In genomic region chr9:53594764-53595163, GRCm38 (mm10) we compare ENCODE assay signal across 9 mouse cellular contexts. TPM values are rescaled to one million over a fixed set of nuclear protein-coding genes. Genes with fewer than 3 reads are reported as not detected.
DNase-seq lines count a peak whose midpoint lies in the region; ATAC-seq and TF ChIP-seq lines count a peak whose summit lies in the region.
"Had no signal": no experiment of that assay in that cellular context is flagged by ENCODE, and none has a peak within 500 bp of the region (broad histone marks: within the 10 kb centered on the region; RNA-seq: fewer than 3 reads in every experiment).

No protein-coding gene starts in this region.

- intact Hi-C loops in heart, postnatal 14 days (cut with DNase I): loop anchor here (2.0 kb wide), 1 partner anchor 72 kb away; no protein-coding TSS in a partner anchor

- DNase-seq in kidney, adult 18-20 months: peak; percentile 82
- DNase-seq in Patski (ENCODE audit: low read depth, low spot score): peak; percentile 20
- peak; percentile 47 to 76 for DNase-seq in cerebellum, postnatal 4 days (ENCODE audit: low spot score in 2 of 2)
- DNase-seq in heart, postnatal 14 days: peak; percentile 64 to 81
- DNase-seq in liver, adult 2 months (ENCODE audit: extremely low read depth, low read depth, low spot score): peak; percentile 70
- peak; percentile 59 for DNase-seq in ovary, postnatal 36 days (ENCODE audit: low spot score)
- DNase-seq in thymus, postnatal 25 days: peak; percentile 78

- in situ Hi-C loops in Patski (cut with MboI; ENCODE audit: low pct_unique_long_range_greater_than_20kb): loop anchor here (5.0 kb wide), 1 partner anchor 73 kb away; no protein-coding TSS in a partner anchor

- H3K4me1 ChIP-seq in kidney, embryonic 15.5 days: 0 out of 2 replicates have a peak, but pooled peaks cover 2% of the 10 kb centered on the region
- peaks cover 22% of the 10 kb centered on the region for H3K4me1 ChIP-seq in liver, adult 2 months (ENCODE audit: control insufficient read depth, insufficient read depth, low read length)
- H3K4me1 ChIP-seq: stomach, embryonic 15.5 days had no signal

- POLR2A ChIA-PET in Patski (lab: Charles Lee): no interaction called here

- no peaks in the 10 kb centered on the region for H3K27me3 ChIP-seq in kidney, embryonic 15.5 days
- H3K27me3 ChIP-seq in Patski: no peaks in the 10 kb centered on the region
- H3K27me3 ChIP-seq in liver, adult 2 months (ENCODE audit: control insufficient read depth, insufficient read depth, low read length): no peaks in the 10 kb centered on the region
- H3K27me3 ChIP-seq: stomach, embryonic 15.5 days had no signal

- no peak overlapping the region for H3K27ac ChIP-seq in kidney, embryonic 15.5 days
- no peak overlapping the region for H3K27ac ChIP-seq in liver, adult 2 months (replicated peaks; ENCODE audit: insufficient read depth, low read depth, low read length)
- H3K27ac ChIP-seq: stomach, embryonic 15.5 days had no signal

- TF ChIP-seq CTCF in Patski (IDR thresholded peaks at IDR 0.05): peak; percentile 91
- TF ChIP-seq CTCF in liver, adult 2 months (IDR thresholded peaks at IDR 0.05; ENCODE audit: low read depth, low read length): peak; percentile 90

- H3K36me3 ChIP-seq in kidney, embryonic 15.5 days: peaks cover 46% of the 10 kb centered on the region
- peaks cover 52% of the 10 kb centered on the region for H3K36me3 ChIP-seq in liver, adult 2 months (ENCODE audit: control insufficient read depth, insufficient read depth, low read length)

- H3K9me3 ChIP-seq in kidney, embryonic 15.5 days (replicated peaks): no peaks in the 10 kb centered on the region
- H3K9me3 ChIP-seq: stomach, embryonic 15.5 days had no signal

- TF ChIP-seq POLR2A in liver, adult 2 months (IDR thresholded peaks at IDR 0.05; ENCODE audit: extremely low read depth, insufficient read depth, low read length): no peak

- H3K79me2 ChIP-seq in liver, adult 2 months (ENCODE audit: control insufficient read depth, insufficient read depth, low read length): peaks cover 17% of the 10 kb centered on the region; the same call in 1 of the 2 replicates

- CTCF ChIA-PET in Patski (lab: Charles Lee): interaction anchor here (0.6 to 1.9 kb wide), 11 partner anchors 9 to 72 kb away, joined by 3 to 6 read pairs (median 4); partner anchors contain the start of gene Acat1

- no peak overlapping the region for H3K4me2 ChIP-seq in kidney, embryonic 15.5 days
- H3K4me2 ChIP-seq: stomach, embryonic 15.5 days had no signal

- 10% methylated on average over 3 of the region's 3 CpGs for WGBS in kidney, embryonic 15.5 days
- WGBS in liver, adult 2 months: 2% methylated on average over 3 of the region's 3 CpGs

- H3K4me3 ChIP-seq in kidney, embryonic 15.5 days (replicated peaks): no peak overlapping the region
- H3K4me3 ChIP-seq in liver, adult 2 months (ENCODE audit: insufficient read depth, low read depth, low read length): no peak overlapping the region
- H3K4me3 ChIP-seq: stomach, embryonic 15.5 days had no signal

- no peak overlapping the region for H3K9ac ChIP-seq in kidney, embryonic 15.5 days
- no peak overlapping the region for H3K9ac ChIP-seq in liver, adult 2 months (ENCODE audit: low read depth, low read length)
- H3K9ac ChIP-seq: stomach, embryonic 15.5 days had no signal

- ATAC-seq in kidney, embryonic 15.5 days (replicated peaks; ENCODE audit: low FRiP score): no peak
- ATAC-seq in Patski: no peak

RNA-seq across cellular contexts. Expression of gene Acat1, which starts 15.4 kb away (rescaled TPM):
- 115 and 118 TPM in 2 replicates for polyA plus RNA-seq in kidney, embryonic 15.5 days (2015; fragmentation: Nextera tagmentation; extraction: Ambion mirVana)
- 86.2 TPM for polyA plus RNA-seq in Patski (2021)
- total RNA-seq in heart, postnatal 14 days (2021): 100 to 1,000 TPM; 313 to 317 TPM
- 285 and 321 TPM in 2 replicates for total RNA-seq in liver, adult 2 months (2014; rRNA removed)
- polyA plus RNA-seq in liver, adult 2 months (2012; rRNA removed): 101 and 143 TPM in 2 replicates

RNA-seq across cellular contexts. Expression of gene Npat, which starts 57.9 kb away (rescaled TPM):
- polyA plus RNA-seq in kidney, embryonic 15.5 days (2015; fragmentation: Nextera tagmentation; extraction: Ambion mirVana): 20.0 and 20.6 TPM in 2 replicates
- 17.4 TPM for polyA plus RNA-seq in Patski (2021)
- total RNA-seq in heart, postnatal 14 days (2021): 1 to 10 TPM; 8.3 to 8.5 TPM
- 3.8 and 5.2 TPM in 2 replicates for total RNA-seq in liver, adult 2 months (2014; rRNA removed)
- 0.57 and 0.86 TPM in 2 replicates for polyA plus RNA-seq in liver, adult 2 months (2012; rRNA removed)

RNA-seq across cellular contexts. Expression of gene Atm, which starts 58.2 kb away (rescaled TPM):
- polyA plus RNA-seq in kidney, embryonic 15.5 days (2015; fragmentation: Nextera tagmentation; extraction: Ambion mirVana): 15.6 and 16.3 TPM in 2 replicates
- 16.9 TPM for polyA plus RNA-seq in Patski (2021)
- total RNA-seq in heart, postnatal 14 days (2021): 10 to 100 TPM in 1 of 2 experiments, 1 to 10 TPM in 1; 9.6 to 10.3 TPM
- total RNA-seq in liver, adult 2 months (2014; rRNA removed): 7.6 and 8.3 TPM in 2 replicates
- 0.77 and 0.93 TPM in 2 replicates for polyA plus RNA-seq in liver, adult 2 months (2012; rRNA removed)

Comparison
In these comparisons a context has a peak if more than half of its experiments do, and no peak if none do; other contexts are left out.
1. DNase-seq: peak in every context shown above with its lines; median percentile 82 in kidney, adult 18-20 months; 78 in thymus, postnatal 25 days; 72 in heart, postnatal 14 days; 70 in liver, adult 2 months; 62 in cerebellum, postnatal 4 days; 59 in ovary, postnatal 36 days; 20 in Patski.